Mouse (Mus musculus) C2C12 (cell line): ENCODE results near the gene Arhgef39. TPM values are rescaled to one million over a fixed set of nuclear protein-coding genes. Genes with fewer than 3 reads are reported as not detected.
A peak's percentile ranks its signal among the peaks of the same experiment; 100 is the strongest.

Source experiments
- H3K27me3 ChIP-seq: one replicate; pipeline ENCODE4 v1.6.1; 2011; ENCODE audit not compliant: control insufficient read depth, insufficient read depth, insufficient read length
- H3K36me3 ChIP-seq: one replicate; pipeline ENCODE4 v1.6.1; 2011; ENCODE audit not compliant: control insufficient read depth, insufficient read depth
- H3K4me3 ChIP-seq: one replicate; pipeline ENCODE4 v1.5.1; 2011; ENCODE audit warnings: mild to moderate bottlenecking, control low read depth; ENCODE audit not compliant: poor library complexity, insufficient read depth, severe bottlenecking
- H3K79me2 ChIP-seq: one replicate; pipeline ENCODE4 v1.6.1; 2011; ENCODE audit not compliant: control insufficient read depth, insufficient read depth
- H3K79me3 ChIP-seq: one replicate; pipeline ENCODE4 v1.6.1; 2011; ENCODE audit warnings: low read depth, control low read depth
- H3ac ChIP-seq: one replicate; pipeline ENCODE3; 2011; ENCODE audit warnings: low read depth; ENCODE audit not compliant: control insufficient read depth, insufficient read length
- MAX ChIP-seq: IDR thresholded peaks from one replicate; pipeline ENCODE4 v1.6.1; 2011; ENCODE audit warnings: mild to moderate bottlenecking, control low read depth
- MYOD1 ChIP-seq: IDR thresholded peaks from one replicate; pipeline ENCODE4 v1.6.1; 2011; ENCODE audit warnings: low read depth; ENCODE audit not compliant: control insufficient read depth, insufficient read length
- polyA plus RNA-seq: library from polyadenylated mRNA; unstranded; fragments of >200 nt; fragmentation: generic; extraction: Trizol; gene quantifications from one replicate; pipeline ENCODE4 v1.2.1, GENCODE M21; 2012; ENCODE audit warnings: missing spikeins

Arhgef39 gene
- polyA plus RNA-seq, 1 experiment: 11.7 TPM

- Histone ChIP-seq H3K36me3 (peaks cover 6% of the 10 kb centered on the region), H3K27me3 (no peaks in the 10 kb centered on the region), H3K79me2 (peaks cover 8% of the 10 kb centered on the region), H3K79me3 (no peaks in the 10 kb centered on the region), H3K4me3 (no peak overlapping the region), H3ac (no peak overlapping the region)
- TF ChIP-seq MAX: no peak
- TF ChIP-seq MYOD1: peak; percentile 87
These were observed 52.2 kb downstream of the Arhgef39 start for GRCm38 (mm10) chr4:43447251-43447650.

Other genes starting within 250 kb of the Arhgef39 start
- gene Atp8b5, start 232.5 kb downstream of the Arhgef39 start, polyA plus RNA-seq: 0.04 TPM
- 18.8 TPM for gene Rusc2, start 117.7 kb downstream of the Arhgef39 start, polyA plus RNA-seq
- gene Fam166b, start 70.6 kb downstream of the Arhgef39 start, polyA plus RNA-seq: 0.06 TPM
- 28.9 TPM for gene Tesk1, start 57.8 kb downstream of the Arhgef39 start, polyA plus RNA-seq
- gene Cd72, start 45.1 kb downstream of the Arhgef39 start, polyA plus RNA-seq: 1.5 TPM
- gene Sit1, start 16.0 kb downstream of the Arhgef39 start, polyA plus RNA-seq: not detected
- gene Ccdc107, start 6.8 kb downstream of the Arhgef39 start, polyA plus RNA-seq: 58.9 TPM
- 0.67 TPM for gene Car9, start 7.3 kb upstream of the Arhgef39 start, polyA plus RNA-seq
- gene Tpm2, start 24.1 kb upstream of the Arhgef39 start, polyA plus RNA-seq: 622 TPM
- 52.4 TPM for gene Creb3, start 62.6 kb upstream of the Arhgef39 start, polyA plus RNA-seq
- 158 TPM for gene Tln1, start 63.0 kb upstream of the Arhgef39 start, polyA plus RNA-seq
- gene Rgp1, start 79.0 kb upstream of the Arhgef39 start, polyA plus RNA-seq: 22.6 TPM
- 6.0 TPM for gene Gba2, start 79.2 kb upstream of the Arhgef39 start, polyA plus RNA-seq
- gene Msmp, start 84.8 kb upstream of the Arhgef39 start, polyA plus RNA-seq: not detected
- gene Npr2, start 132.2 kb upstream of the Arhgef39 start, polyA plus RNA-seq: 7.3 TPM
- 0.04 TPM for gene Spag8, start 153.9 kb upstream of the Arhgef39 start, polyA plus RNA-seq
- 48.0 TPM for gene Hint2, start 156.8 kb upstream of the Arhgef39 start, polyA plus RNA-seq
- gene Tmem8b, start 169.3 kb upstream of the Arhgef39 start, polyA plus RNA-seq: 0.16 TPM
- gene Fam221b, start 169.4 kb upstream of the Arhgef39 start, polyA plus RNA-seq: 1.4 TPM
- gene Olfr70, start 201.1 kb upstream of the Arhgef39 start, polyA plus RNA-seq: not detected
- gene Olfr71, start 210.6 kb upstream of the Arhgef39 start, polyA plus RNA-seq: not detected
- 5.0 TPM for gene Hrct1, start 227.5 kb upstream of the Arhgef39 start, polyA plus RNA-seq
- gene Spaar, start 230.3 kb upstream of the Arhgef39 start, polyA plus RNA-seq: 0.11 TPM